Mouse (Mus musculus): ENCODE results near the gene Phlpp1. TPM values are rescaled to one million over a fixed set of nuclear protein-coding genes. Genes with fewer than 3 reads are reported as not detected.

Phlpp1 gene
- polyA plus RNA-seq, 1 experiment from 2014 or later: 9.8 TPM

DNA sequence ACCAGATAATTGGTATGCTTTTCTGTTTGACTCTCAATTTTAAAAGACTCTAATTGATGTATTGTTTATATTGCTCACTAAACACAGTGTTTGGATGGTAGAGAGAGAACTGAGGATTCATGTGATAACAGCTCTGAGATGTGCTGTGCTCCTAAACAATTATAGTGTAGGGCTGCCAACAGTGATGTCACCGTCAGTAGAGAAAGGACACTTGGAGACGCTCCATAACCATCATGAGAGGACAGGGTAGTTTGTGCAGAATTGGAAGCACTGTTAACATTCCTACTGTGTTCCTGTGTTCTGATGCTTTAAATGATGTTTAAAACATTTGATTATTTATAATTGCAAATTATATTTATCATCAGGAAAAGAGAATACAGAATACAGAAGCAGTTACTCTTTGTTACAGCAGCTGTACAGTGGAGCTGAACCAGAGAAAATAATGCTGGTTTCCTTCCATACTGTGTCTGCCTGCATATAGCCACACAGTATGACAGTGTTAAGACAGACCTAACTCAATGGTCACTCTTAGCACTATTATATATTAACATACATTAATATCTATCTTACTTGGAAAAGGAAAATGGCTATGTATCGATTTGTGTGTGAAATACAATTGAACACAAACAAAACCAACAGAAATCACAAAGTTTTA is 60.4 kb downstream of the Phlpp1 start:
- no peaks in the 10 kb centered on the region for H3K4me1 ChIP-seq (replicated peaks; ENCODE audit: control insufficient read depth, insufficient read depth, low read length)
- H3K27ac ChIP-seq (ENCODE audit: low read depth, low read length): no peak overlapping the region
- 96% methylated on average over 3 of the region's 3 CpGs for WGBS
- no peak overlapping the region for H3K9ac ChIP-seq (ENCODE audit: low read depth, low read length)
- no peaks in the 10 kb centered on the region for H3K36me3 ChIP-seq (ENCODE audit: control insufficient read depth, insufficient read depth, low read length)
- no peak for DNase-seq (ENCODE audit: low spot score)
- H3K4me3 ChIP-seq (ENCODE audit: low read depth, low read length): no peak overlapping the region
- ATAC-seq (ENCODE audit: low FRiP score): no peak
- H3K4me2 ChIP-seq (replicated peaks; ENCODE audit: low read depth, low read length): no peak overlapping the region
- H3K27me3 ChIP-seq (ENCODE audit: control insufficient read depth, insufficient read depth, low read length): no peaks in the 10 kb centered on the region
- H3K9me3 ChIP-seq (ENCODE audit: control insufficient read depth, low read length): no peaks in the 10 kb centered on the region

DNA sequence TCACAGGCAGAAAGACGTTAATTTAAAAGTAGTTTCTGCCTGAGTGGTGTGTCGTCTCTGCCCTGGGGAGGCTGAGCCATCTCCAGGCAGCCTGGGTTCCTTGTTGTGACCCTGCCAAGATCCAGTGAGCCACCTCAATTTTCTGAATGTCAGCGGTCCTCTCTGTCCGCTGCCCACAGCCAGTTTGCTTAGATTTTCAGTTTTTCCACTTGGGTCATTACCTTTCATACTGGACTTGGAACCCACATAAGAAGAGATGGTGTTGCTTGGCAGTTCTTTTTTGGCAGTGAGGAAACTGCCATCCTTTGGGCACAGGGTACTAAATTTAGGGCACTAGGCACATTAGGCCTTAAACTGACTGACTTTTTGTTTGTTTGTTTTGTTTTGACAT is 60.9 kb downstream of the Phlpp1 start:
- H3K36me3 ChIP-seq (ENCODE audit: control insufficient read depth, insufficient read depth, low read length): no peaks in the 10 kb centered on the region
- H3K4me2 ChIP-seq (replicated peaks; ENCODE audit: low read depth, low read length): no peak overlapping the region
- DNase-seq (ENCODE audit: low spot score) (no peak), ATAC-seq (ENCODE audit: low FRiP score) (no peak)
- no peaks in the 10 kb centered on the region for H3K4me1 ChIP-seq (replicated peaks; ENCODE audit: control insufficient read depth, insufficient read depth, low read length)
- WGBS: 87% methylated on average over 4 of the region's 4 CpGs
- H3K9ac ChIP-seq (ENCODE audit: low read depth, low read length): no peak overlapping the region
- H3K4me3 ChIP-seq (ENCODE audit: low read depth, low read length): no peak overlapping the region
- no peak overlapping the region for H3K27ac ChIP-seq (ENCODE audit: low read depth, low read length)
- H3K27me3 ChIP-seq (ENCODE audit: control insufficient read depth, insufficient read depth, low read length): no peaks in the 10 kb centered on the region
- H3K9me3 ChIP-seq (ENCODE audit: control insufficient read depth, low read length): no peaks in the 10 kb centered on the region

DNA sequence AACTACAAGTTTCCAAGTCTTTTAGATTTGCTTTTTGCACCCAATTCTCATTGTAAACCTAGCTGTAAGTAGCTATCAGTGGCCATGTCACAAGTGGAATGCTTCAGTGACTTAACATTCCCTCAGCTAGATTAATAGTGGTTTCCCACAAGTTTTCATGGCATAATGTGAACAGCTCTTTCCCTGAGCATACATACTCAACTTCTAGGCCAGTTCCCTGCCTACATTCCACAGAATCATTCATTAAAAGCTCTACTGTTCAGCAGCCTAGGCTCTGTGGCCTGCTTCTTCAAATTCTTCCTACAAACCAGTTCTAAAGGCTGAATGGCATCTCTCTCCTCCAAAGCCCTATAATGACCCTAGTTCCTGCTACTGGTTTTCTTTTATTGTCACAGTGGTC is 65.4 kb downstream of the Phlpp1 start:
- H3K4me3 ChIP-seq (ENCODE audit: low read depth, low read length): no peak overlapping the region
- no peak overlapping the region for H3K4me2 ChIP-seq (replicated peaks; ENCODE audit: low read depth, low read length)
- ATAC-seq (ENCODE audit: low FRiP score) (no peak), DNase-seq (ENCODE audit: low spot score) (no peak)
- H3K9me3 ChIP-seq (ENCODE audit: control insufficient read depth, low read length): no peaks in the 10 kb centered on the region
- no peak overlapping the region for H3K9ac ChIP-seq (ENCODE audit: low read depth, low read length)
- no peaks in the 10 kb centered on the region for H3K27me3 ChIP-seq (ENCODE audit: control insufficient read depth, insufficient read depth, low read length)
- H3K4me1 ChIP-seq (replicated peaks; ENCODE audit: control insufficient read depth, insufficient read depth, low read length): no peaks in the 10 kb centered on the region
- H3K36me3 ChIP-seq (ENCODE audit: control insufficient read depth, insufficient read depth, low read length): no peaks in the 10 kb centered on the region
- H3K27ac ChIP-seq (ENCODE audit: low read depth, low read length): no peak overlapping the region

DNA sequence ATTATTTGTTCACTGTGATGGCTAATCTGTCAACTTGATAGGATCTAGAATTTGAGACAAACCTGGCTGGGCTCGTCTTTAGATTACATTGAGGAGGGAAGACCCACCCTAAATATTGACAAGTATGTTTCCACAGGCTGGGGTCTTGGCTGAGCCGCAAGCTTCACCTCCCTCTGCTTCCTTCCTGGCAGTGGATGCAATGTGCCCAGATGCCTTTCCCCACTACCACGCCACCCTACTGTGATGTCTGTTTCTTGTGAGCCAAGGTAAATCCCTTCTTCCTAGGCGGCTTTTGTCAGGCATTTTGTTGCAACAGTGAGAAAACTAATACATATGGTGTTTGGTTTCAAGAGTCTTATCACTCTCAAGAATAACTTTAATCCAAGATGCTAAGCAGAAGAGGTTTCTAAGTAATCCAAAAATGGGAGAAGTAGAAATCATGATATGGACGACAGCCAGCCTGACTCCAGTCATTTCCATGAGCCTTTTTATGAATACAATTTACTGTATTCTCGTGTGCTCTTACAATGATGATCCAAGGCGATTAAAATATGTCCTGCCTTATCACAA is 68.6 kb downstream of the Phlpp1 start:
- 77% methylated on average over 7 of the region's 7 CpGs for WGBS
- H3K4me2 ChIP-seq (replicated peaks; ENCODE audit: low read depth, low read length): no peak overlapping the region
- no peaks in the 10 kb centered on the region for H3K27me3 ChIP-seq (ENCODE audit: control insufficient read depth, insufficient read depth, low read length)
- H3K9me3 ChIP-seq (ENCODE audit: control insufficient read depth, low read length): no peaks in the 10 kb centered on the region
- no peaks in the 10 kb centered on the region for H3K36me3 ChIP-seq (ENCODE audit: control insufficient read depth, insufficient read depth, low read length)
- ATAC-seq (ENCODE audit: low FRiP score): no peak
- no peak overlapping the region for H3K9ac ChIP-seq (ENCODE audit: low read depth, low read length)
- H3K27ac ChIP-seq (ENCODE audit: low read depth, low read length): no peak overlapping the region
- DNase-seq (ENCODE audit: low spot score): no peak
- H3K4me3 ChIP-seq (ENCODE audit: low read depth, low read length): no peak overlapping the region
- no peaks in the 10 kb centered on the region for H3K4me1 ChIP-seq (replicated peaks; ENCODE audit: control insufficient read depth, insufficient read depth, low read length)

DNA sequence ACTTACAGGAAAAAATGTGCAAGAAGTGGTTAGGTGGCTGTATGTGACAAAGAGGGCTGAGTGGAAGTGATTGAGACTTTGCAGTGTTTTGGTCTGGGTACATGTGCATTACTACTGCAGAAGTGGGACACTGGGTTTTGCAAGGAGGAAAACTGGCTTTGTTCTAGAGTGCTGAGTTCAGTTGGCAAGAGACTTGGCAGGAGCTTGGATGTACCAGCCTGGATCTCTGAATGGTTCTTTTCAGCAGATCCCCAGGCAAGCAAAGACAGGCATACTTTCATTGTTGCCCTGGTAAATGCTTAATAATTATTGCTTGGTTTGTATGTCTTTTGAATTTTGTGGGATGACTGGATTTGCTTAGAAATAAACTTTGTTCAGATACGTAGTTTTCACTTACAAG is 69.5 kb downstream of the Phlpp1 start:
- WGBS: 92% methylated on average over 1 of the region's 1 CpGs
- no peaks in the 10 kb centered on the region for H3K4me1 ChIP-seq (replicated peaks; ENCODE audit: control insufficient read depth, insufficient read depth, low read length)
- no peaks in the 10 kb centered on the region for H3K36me3 ChIP-seq (ENCODE audit: control insufficient read depth, insufficient read depth, low read length)
- no peak for DNase-seq (ENCODE audit: low spot score)
- no peaks in the 10 kb centered on the region for H3K27me3 ChIP-seq (ENCODE audit: control insufficient read depth, insufficient read depth, low read length)
- no peak overlapping the region for H3K9ac ChIP-seq (ENCODE audit: low read depth, low read length)
- ATAC-seq (ENCODE audit: low FRiP score): no peak
- H3K4me2 ChIP-seq (replicated peaks; ENCODE audit: low read depth, low read length): no peak overlapping the region
- no peaks in the 10 kb centered on the region for H3K9me3 ChIP-seq (ENCODE audit: control insufficient read depth, low read length)
- no peak overlapping the region for H3K27ac ChIP-seq (ENCODE audit: low read depth, low read length)
- no peak overlapping the region for H3K4me3 ChIP-seq (ENCODE audit: low read depth, low read length)

DNA sequence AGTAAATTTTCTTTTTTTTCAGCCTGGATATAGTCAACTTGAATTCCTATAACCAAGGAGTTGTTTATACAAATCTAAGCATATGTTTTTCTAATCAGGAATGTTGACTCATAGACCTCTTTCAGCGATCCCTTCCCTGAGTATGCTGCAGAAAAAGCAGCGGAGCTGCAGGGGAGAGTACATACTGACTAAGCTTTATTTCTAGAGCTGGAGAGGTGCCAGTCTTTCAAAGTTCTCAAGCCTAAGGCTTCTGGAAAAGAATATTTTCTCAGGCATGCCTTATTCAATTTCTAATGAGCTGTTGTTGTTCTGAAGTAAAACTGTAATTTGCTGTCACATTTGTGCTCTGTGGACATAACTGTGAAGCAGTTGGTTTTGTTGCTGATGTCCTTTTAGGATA is 70.6 kb downstream of the Phlpp1 start:
- Histone ChIP-seq H3K9ac (ENCODE audit: low read depth, low read length) (no peak overlapping the region), H3K27ac (ENCODE audit: low read depth, low read length) (no peak overlapping the region)

DNA sequence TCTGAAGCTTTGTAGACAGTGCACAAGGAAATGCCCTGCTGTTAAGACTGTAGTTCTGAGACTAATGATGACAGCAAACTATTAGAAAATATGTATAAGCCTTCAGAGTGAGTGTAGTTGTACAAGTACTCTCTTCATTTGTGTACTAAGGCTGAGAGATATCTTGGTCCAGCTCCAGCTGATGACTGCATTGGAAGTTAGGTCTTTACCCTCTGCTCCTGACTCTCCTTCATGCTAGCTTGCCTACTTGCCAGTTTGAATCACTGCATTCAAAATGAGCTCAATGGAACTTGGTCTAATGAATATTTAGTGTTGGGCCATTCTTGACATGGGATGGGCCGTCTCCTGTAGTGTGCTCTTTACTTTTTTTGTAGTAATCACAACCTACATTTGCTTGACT is 71.8 kb downstream of the Phlpp1 start:
- no peak overlapping the region for H3K4me3 ChIP-seq (ENCODE audit: low read depth, low read length)
- H3K27me3 ChIP-seq (ENCODE audit: control insufficient read depth, insufficient read depth, low read length): no peaks in the 10 kb centered on the region
- DNase-seq (ENCODE audit: low spot score): no peak
- no peak for ATAC-seq (ENCODE audit: low FRiP score)
- no peak overlapping the region for H3K9ac ChIP-seq (ENCODE audit: low read depth, low read length)
- H3K27ac ChIP-seq (ENCODE audit: low read depth, low read length): no peak overlapping the region
- H3K4me1 ChIP-seq (replicated peaks; ENCODE audit: control insufficient read depth, insufficient read depth, low read length): no peaks in the 10 kb centered on the region
- WGBS: 88% methylated on average over 1 of the region's 1 CpGs
- H3K4me2 ChIP-seq (replicated peaks; ENCODE audit: low read depth, low read length): no peak overlapping the region
- no peaks in the 10 kb centered on the region for H3K36me3 ChIP-seq (ENCODE audit: control insufficient read depth, insufficient read depth, low read length)
- H3K9me3 ChIP-seq (ENCODE audit: control insufficient read depth, low read length): no peaks in the 10 kb centered on the region

More for the DNA sequence above, 70.6 kb downstream of the Phlpp1 start:
- Histone ChIP-seq H3K4me1 (replicated peaks; ENCODE audit: control insufficient read depth, insufficient read depth, low read length) (no peaks in the 10 kb centered on the region), H3K4me3 (ENCODE audit: low read depth, low read length) (no peak overlapping the region), H3K36me3 (ENCODE audit: control insufficient read depth, insufficient read depth, low read length) (no peaks in the 10 kb centered on the region), H3K4me2 (replicated peaks; ENCODE audit: low read depth, low read length) (no peak overlapping the region), H3K9me3 (ENCODE audit: control insufficient read depth, low read length) (no peaks in the 10 kb centered on the region), H3K27me3 (ENCODE audit: control insufficient read depth, insufficient read depth, low read length) (no peaks in the 10 kb centered on the region)
- 68% methylated on average over 2 of the region's 2 CpGs for WGBS
- no peak for DNase-seq (ENCODE audit: low spot score)
- no peak for ATAC-seq (ENCODE audit: low FRiP score)

DNA sequence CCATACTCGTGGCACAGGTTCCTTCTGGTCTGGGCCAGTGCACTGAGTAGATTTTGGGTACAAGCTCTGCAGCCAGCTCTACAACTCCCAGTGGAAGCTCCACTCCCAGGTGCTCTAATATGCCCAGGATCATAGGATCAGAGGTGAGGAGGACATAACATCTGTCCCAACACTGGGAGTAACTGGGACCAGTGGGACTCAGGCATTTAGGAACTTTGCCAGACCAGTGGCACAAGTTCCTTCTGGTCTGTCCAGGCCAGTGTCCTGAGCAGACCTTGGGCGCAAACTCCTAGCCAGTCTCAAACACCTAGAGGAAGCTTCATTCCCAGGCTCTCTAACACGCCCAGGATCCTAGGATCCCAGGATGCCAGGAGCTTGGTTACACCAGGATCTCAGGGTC is 72.7 kb downstream of the Phlpp1 start:
- ATAC-seq (ENCODE audit: low FRiP score) (no peak), DNase-seq (ENCODE audit: low spot score) (no peak)
- no peaks in the 10 kb centered on the region for H3K36me3 ChIP-seq (ENCODE audit: control insufficient read depth, insufficient read depth, low read length)
- no peaks in the 10 kb centered on the region for H3K4me1 ChIP-seq (replicated peaks; ENCODE audit: control insufficient read depth, insufficient read depth, low read length)
- H3K27ac ChIP-seq (ENCODE audit: low read depth, low read length): no peak overlapping the region
- no peak overlapping the region for H3K9ac ChIP-seq (ENCODE audit: low read depth, low read length)
- no peaks in the 10 kb centered on the region for H3K27me3 ChIP-seq (ENCODE audit: control insufficient read depth, insufficient read depth, low read length)
- 84% methylated on average over 3 of the region's 3 CpGs for WGBS
- no peak overlapping the region for H3K4me3 ChIP-seq (ENCODE audit: low read depth, low read length)
- H3K9me3 ChIP-seq (ENCODE audit: control insufficient read depth, low read length): no peaks in the 10 kb centered on the region
- no peak overlapping the region for H3K4me2 ChIP-seq (replicated peaks; ENCODE audit: low read depth, low read length)

DNA sequence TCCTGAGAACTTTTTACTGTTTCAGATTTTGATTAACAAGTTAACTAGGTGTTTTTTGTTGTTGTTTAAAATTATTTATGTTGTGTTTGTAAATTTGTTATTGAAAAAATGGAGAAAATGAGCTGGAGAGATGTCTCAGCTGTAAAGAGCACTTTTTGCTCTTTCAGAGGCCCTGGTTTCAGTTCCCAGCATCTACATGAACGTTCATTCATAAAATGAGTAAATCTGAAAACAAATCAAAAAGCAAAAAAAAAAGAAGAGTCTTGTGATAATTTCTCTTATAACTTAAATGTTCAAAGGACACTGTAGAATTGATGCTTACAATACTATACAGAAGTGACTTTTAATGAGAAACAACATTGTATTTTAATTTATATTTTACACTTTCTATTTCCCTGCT is 82.5 kb downstream of the Phlpp1 start:
- DNase-seq (ENCODE audit: low spot score): no peak
- no peaks in the 10 kb centered on the region for H3K27me3 ChIP-seq (ENCODE audit: control insufficient read depth, insufficient read depth, low read length)
- no peaks in the 10 kb centered on the region for H3K9me3 ChIP-seq (ENCODE audit: control insufficient read depth, low read length)
- H3K9ac ChIP-seq (ENCODE audit: low read depth, low read length): no peak overlapping the region
- 100% methylated on average over 1 of the region's 1 CpGs for WGBS
- no peaks in the 10 kb centered on the region for H3K4me1 ChIP-seq (replicated peaks; ENCODE audit: control insufficient read depth, insufficient read depth, low read length)
- ATAC-seq (ENCODE audit: low FRiP score): no peak
- no peaks in the 10 kb centered on the region for H3K36me3 ChIP-seq (ENCODE audit: control insufficient read depth, insufficient read depth, low read length)
- no peak overlapping the region for H3K27ac ChIP-seq (ENCODE audit: low read depth, low read length)
- H3K4me3 ChIP-seq (ENCODE audit: low read depth, low read length): no peak overlapping the region
- H3K4me2 ChIP-seq (replicated peaks; ENCODE audit: low read depth, low read length): no peak overlapping the region

All from hindbrain, embryonic 11.5 days (tissue).